Mouse (Mus musculus): ENCODE measurements around the gene Vps25. TPM values are rescaled to one million over a fixed set of nuclear protein-coding genes. Genes with fewer than 3 reads are reported as not detected.

Gene Vps25
- polyA plus RNA-seq, 1 experiment from 2014 or later, result 124 TPM

DNA sequence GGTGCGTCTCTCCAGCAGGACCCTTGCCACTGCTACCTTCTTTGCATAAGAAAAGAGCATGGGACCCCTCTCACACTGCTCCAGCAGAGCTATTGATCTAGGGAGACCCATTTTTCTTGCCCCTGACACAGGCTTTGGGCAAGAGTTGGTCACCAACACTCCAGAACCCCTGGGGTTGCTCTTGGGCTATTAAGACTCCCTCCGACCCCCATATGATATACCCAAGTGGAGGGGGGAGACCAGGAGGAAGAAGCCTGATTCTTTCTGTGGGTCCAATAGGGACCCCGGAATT, 10.4 kb downstream of the Vps25 start:
- WGBS, result 3% methylated on average over 3 of the region's 3 CpGs
- Histone ChIP-seq H3K4me2 (no peak overlapping the region), H3K9ac (no peak overlapping the region), H3K4me3 (no peak overlapping the region), H3K36me3 (no peaks in the 10 kb centered on the region), H3K27ac (replicated peaks) (no peak overlapping the region), H3K4me1 (replicated peaks) (peaks cover 38% of the 10 kb centered on the region), H3K9me3 (no peaks in the 10 kb centered on the region), H3K27me3 (peaks cover 56% of the 10 kb centered on the region)
- ATAC-seq (ENCODE audit: low FRiP score, low read depth), result no peak

DNA sequence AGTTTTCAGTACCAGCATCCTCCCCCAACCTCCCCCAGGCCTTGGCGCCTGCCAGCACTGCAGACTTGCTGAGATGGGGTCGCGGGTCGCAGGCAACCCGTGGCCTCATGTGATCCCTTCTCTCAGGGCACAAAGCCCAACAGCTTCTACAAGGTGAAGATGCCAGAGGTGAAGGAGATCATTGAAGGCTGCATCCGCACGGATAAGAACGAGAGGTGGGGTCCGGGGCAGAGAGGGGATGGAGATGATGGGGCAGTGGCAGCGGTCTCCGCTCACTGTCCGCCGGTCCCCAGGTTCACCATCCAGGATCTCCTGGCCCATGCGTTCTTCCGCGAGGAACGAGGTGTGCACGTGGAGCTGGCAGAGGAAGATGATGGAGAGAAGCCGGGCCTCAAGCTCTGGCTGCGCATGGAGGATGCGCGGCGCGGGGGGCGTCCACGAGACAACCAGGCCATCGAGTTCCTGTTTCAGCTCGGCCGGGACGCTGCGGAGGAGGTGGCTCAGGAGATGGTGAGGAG, 11.5 kb downstream of the Vps25 start:
- WGBS, result 2% methylated on average over 31 of the region's 31 CpGs
- H3K27ac ChIP-seq (replicated peaks), result no peak overlapping the region
- H3K9me3 ChIP-seq, result no peaks in the 10 kb centered on the region
- peak overlapping the region; percentile 35 for H3K9ac ChIP-seq
- H3K4me2 ChIP-seq, result peak overlapping the region; percentile 64
- peak overlapping the region; percentile 36 for H3K4me3 ChIP-seq
- peaks cover 52% of the 10 kb centered on the region for H3K27me3 ChIP-seq
- no peak for ATAC-seq (ENCODE audit: low FRiP score, low read depth)
- peaks cover 33% of the 10 kb centered on the region for H3K4me1 ChIP-seq (replicated peaks)
- no peaks in the 10 kb centered on the region for H3K36me3 ChIP-seq

DNA sequence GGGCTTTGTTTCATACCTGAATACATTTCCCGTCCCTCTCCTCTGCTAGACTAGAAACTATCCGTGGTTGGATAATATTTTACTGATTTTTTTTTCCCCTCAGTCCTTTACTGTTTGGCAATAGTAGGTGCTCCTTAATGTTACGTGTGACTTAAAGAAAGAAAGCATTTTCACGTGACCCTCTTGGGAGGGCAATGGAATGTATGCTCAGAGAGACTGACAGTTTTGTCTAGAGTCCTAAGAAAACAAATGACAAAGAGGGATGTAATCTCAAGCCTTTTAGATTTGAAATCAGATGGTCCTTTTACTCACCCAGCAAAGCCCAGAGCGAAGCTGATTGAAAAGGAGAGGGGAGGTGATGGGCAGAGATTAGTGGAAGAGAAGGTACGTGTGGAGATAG, 12.4 kb downstream of the Vps25 start:
- Histone ChIP-seq H3K36me3 (no peaks in the 10 kb centered on the region), H3K27me3 (peaks cover 49% of the 10 kb centered on the region), H3K9ac (no peak overlapping the region), H3K4me2 (peak overlapping the region; percentile 64), H3K9me3 (no peaks in the 10 kb centered on the region), H3K4me3 (peak overlapping the region; percentile 36; the same call in 1 of the 2 replicates), H3K27ac (replicated peaks) (no peak overlapping the region), H3K4me1 (replicated peaks) (peaks cover 24% of the 10 kb centered on the region)
- 21% methylated on average over 6 of the region's 6 CpGs for WGBS
- no peak for ATAC-seq (ENCODE audit: low FRiP score, low read depth)

DNA sequence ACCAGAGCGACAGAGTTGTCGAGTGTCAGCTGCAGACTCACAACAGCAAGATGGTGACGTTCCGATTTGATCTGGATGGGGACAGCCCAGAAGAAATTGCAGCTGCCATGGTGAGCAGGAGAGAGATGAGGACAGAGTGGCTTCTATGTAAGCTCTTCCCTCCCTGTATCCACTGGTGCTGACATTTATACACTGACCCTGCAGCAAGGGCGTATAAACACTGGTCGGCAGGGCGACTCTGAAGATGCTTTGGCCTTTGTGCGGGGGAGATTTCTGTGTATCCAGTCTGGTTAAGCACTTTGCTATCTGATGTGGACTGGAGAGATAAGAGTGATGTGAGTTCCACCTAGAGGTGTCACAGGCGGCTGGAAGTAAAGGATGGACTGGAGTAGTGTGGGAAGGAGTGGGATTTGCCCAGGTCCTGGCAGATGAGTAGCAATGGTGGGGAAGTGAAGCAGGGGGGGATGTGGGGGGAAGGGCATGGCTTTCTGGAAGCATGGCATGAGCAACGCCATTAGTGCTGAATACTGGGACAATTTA, 16.1 kb downstream of the Vps25 start:
- Histone ChIP-seq H3K9me3 (no peaks in the 10 kb centered on the region), H3K4me3 (no peak overlapping the region), H3K27ac (replicated peaks) (peak overlapping the region; percentile 3; the same call in 1 of the 2 replicates), H3K36me3 (no peaks in the 10 kb centered on the region), H3K9ac (no peak overlapping the region), H3K4me1 (replicated peaks) (peaks cover 8% of the 10 kb centered on the region), H3K27me3 (peaks cover 17% of the 10 kb centered on the region), H3K4me2 (peak overlapping the region; percentile 1; the same call in 1 of the 2 replicates)
- 34% methylated on average over 10 of the region's 10 CpGs for WGBS
- ATAC-seq (ENCODE audit: low FRiP score, low read depth), result 0 out of 2 replicates have a peak, but pooled peaks have one; percentile 38

DNA sequence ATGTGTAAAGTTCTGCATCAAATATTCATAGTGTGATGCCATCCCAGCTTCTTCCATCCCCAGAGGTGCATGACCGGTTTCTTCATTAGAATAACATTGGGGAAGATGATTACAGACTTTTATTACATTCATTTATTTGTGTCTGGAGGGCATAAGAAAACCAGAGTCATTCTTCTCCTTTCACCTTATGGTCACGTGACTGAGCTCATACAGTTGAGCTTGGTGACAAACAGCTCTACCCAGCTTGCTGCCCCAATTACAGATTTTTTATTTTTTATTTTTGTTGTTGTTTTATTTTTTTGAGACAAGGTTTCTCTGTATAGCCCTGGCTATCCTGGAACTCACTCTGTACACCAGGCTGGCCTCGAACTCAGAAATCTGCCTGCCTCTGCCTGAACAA, 18.9 kb downstream of the Vps25 start:
- Histone ChIP-seq H3K4me2 (no peak overlapping the region), H3K4me1 (replicated peaks) (peaks cover 12% of the 10 kb centered on the region), H3K4me3 (no peak overlapping the region), H3K27ac (replicated peaks) (no peak overlapping the region), H3K36me3 (no peaks in the 10 kb centered on the region), H3K9ac (no peak overlapping the region), H3K9me3 (no peaks in the 10 kb centered on the region), H3K27me3 (no peaks in the 10 kb centered on the region; the same call in 1 of the 2 replicates)
- WGBS, result 79% methylated on average over 3 of the region's 3 CpGs
- no peak for ATAC-seq (ENCODE audit: low FRiP score, low read depth)

DNA sequence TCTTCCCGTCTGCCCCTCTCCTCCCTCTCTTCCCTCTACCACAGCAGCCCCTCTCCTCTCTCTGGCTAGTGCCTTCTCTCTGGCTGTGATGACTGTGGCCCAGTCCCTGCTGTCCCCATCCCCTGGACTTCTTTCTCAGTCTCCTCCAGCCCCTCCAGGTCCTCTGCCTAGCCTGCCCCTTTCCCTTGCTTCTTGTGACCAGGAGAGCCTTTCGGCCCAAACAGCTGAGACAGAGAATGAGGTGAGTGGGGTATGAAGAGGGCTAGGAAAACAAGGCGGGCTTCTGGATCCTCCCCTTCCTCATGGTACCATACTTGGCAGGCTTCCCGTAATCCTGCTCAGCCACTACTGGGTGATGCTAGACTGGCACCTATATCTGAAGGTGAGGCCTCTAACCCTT, 21.8 kb downstream of the Vps25 start:
- Histone ChIP-seq H3K27ac (replicated peaks) (no peak overlapping the region), H3K9me3 (no peaks in the 10 kb centered on the region), H3K4me3 (no peak overlapping the region), H3K36me3 (no peaks in the 10 kb centered on the region), H3K27me3 (no peaks in the 10 kb centered on the region; the same call in 1 of the 2 replicates), H3K4me2 (no peak overlapping the region), H3K9ac (no peak overlapping the region), H3K4me1 (replicated peaks) (peaks cover 28% of the 10 kb centered on the region)
- WGBS, result 78% methylated on average over 4 of the region's 4 CpGs
- no peak for ATAC-seq (ENCODE audit: low FRiP score, low read depth)

DNA sequence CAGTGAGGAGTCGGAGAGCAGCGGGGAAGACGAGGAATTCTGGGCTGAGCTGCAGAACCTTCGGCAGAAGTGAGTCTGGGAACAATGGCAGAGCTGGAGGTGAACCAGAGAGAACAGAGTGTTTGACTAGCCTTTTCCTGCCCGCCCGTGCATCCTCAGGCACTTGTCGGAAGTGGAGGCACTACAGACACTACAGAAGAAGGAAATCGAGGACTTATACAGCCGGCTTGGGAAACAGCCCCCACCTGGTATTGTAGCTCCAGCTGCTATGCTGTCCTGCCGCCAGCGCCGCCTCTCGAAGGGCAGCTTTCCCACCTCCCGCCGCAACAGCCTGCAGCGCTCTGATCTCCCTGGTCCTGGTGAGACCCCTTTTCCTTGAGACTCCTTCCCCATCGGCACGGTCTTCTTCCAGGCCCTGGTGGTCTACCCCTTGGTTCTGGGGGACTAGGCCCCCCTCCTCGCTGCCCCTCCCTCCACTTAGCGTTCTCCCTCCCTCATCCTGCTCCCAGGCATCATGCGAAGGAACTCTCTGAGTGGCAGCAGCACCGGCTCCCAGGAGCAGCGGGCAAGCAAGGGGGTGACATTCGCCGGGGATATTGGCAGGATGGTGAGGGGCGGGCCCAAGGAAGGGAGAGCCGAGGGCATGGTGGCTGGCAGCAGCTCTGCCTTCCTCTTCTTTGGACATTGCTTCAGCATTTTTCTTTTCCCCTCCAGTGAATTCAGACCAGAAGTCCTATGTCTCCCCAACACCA, 23.0 kb downstream of the Vps25 start:
- Histone ChIP-seq H3K4me2 (peak overlapping the region; percentile 88), H3K9ac (no peak overlapping the region), H3K4me1 (replicated peaks) (peaks cover 28% of the 10 kb centered on the region), H3K27ac (replicated peaks) (no peak overlapping the region), H3K36me3 (no peaks in the 10 kb centered on the region), H3K4me3 (no peak overlapping the region), H3K27me3 (no peaks in the 10 kb centered on the region; the same call in 1 of the 2 replicates), H3K9me3 (no peaks in the 10 kb centered on the region)
- no peak for ATAC-seq (ENCODE audit: low FRiP score, low read depth)
- WGBS, result 33% methylated on average over 24 of the region's 27 CpGs

DNA sequence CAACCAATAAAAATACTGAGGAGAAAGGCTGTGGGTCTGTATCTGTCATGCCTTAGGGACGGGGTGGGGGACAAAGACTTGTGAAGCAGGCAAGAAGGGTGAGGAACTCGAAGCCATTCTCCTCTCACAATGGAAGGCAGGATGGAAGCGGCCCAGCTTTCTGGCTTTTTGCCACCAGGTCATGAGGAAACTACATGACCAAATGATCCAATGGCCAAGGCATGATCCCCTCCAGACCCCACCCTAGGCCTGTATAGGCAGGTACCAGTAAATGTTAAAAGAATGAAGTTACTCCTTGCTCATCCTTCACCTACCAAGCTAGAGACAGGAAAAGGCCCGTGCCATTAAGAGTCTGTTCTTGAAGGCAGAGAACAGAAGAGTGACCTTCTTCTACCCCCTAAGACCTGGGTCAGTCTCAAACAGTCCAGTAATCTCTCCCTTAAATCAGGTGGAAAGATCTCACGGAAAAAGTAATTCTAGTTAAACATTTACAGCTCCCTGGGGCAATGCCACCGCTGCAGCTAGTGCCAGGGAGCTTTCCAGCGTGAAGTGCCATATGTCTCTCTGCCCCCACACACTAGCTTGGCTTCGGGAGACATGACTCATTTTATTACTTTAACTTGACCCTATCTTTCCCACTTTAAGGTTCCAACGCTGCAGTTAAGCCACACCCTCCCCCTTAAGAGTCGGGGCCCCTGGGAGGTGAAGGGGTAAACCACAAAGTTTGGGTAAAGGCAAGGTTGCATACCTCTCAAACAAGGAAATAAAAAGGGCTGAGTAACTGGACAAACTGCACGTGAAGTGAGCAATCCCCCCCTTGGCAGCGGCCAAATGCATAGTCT, 24.1 kb downstream of the Vps25 start:
- Histone ChIP-seq H3K27me3 (no peaks in the 10 kb centered on the region), H3K4me2 (peak overlapping the region; percentile 88), H3K36me3 (no peaks in the 10 kb centered on the region), H3K4me3 (peak overlapping the region; percentile 96), H3K27ac (replicated peaks) (no peak overlapping the region), H3K4me1 (replicated peaks) (peaks cover 28% of the 10 kb centered on the region), H3K9me3 (no peaks in the 10 kb centered on the region), H3K9ac (peak overlapping the region; percentile 94; the same call in 1 of the 2 replicates)
- ATAC-seq (ENCODE audit: low FRiP score, low read depth), result no peak
- 69% methylated on average over 12 of the region's 12 CpGs for WGBS

DNA sequence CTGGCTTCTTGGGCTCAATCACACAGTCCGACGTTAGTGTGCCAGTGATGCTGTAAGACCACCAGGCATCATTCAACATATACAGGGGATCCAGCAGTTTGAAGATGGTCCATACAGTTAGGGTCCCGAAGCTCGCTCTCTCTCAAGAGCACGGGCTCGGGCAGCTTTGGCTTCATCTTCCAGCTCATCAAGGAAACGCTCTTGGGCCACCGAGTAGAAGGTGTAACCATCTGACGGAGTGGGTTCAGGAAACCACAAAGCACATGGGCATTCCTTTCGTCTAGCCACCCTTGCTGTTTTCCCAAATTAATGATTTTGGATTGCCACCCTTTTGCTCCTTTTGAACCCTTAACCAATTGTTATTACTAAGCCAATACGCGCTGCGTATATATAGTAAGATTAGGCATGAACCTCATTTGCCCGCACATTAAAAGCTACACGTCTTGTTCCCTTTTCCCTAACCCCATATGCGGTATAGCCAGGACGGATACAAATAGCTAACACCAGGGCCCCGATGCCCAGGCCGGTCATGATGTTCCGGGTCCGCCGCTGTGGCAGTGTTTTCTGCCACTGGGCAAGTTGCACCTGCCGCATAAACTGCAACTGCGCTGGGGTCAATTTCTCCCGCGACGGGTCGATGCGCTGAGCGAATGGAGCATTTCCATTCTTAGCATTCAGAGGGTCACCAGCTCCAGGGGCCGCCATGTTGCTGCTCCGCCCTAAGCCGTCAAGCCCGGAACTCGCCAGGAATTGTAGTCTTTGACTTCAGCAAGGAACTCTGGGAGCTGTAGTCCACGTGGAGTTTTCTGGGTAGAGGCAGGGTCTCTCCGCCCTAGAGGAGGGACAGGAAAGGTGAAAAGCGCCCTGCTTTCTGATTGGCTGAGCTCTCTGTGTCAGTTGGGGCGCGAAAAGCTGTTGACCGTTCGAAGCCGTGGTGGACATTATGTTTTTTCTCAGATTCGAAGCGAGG, 25.0 kb downstream of the Vps25 start, which contains the start of the genes Cntd1 and Coa3:
TSS of gene Cntd1 (plus strand) at position 790 of the 970 bp plus-strand sequence.
TSS of gene Coa3 (minus strand) at position 892 of the 970 bp plus-strand sequence.
- H3K9me3 ChIP-seq, result no peaks in the 10 kb centered on the region
- no peaks in the 10 kb centered on the region for H3K27me3 ChIP-seq
- no peaks in the 10 kb centered on the region for H3K36me3 ChIP-seq
- H3K4me3 ChIP-seq, result peak within 1 kb of the TSS; percentile 96
- WGBS, result 10% methylated on average over 45 of the region's 45 CpGs
- H3K4me1 ChIP-seq (replicated peaks), result peaks cover 28% of the 10 kb centered on the region
- H3K27ac ChIP-seq (replicated peaks), result peak within 1 kb of the TSS; percentile 81
- ATAC-seq (ENCODE audit: low FRiP score, low read depth), result peak; percentile 97
- H3K9ac ChIP-seq, result peak within 1 kb of the TSS; percentile 94
- peak within 1 kb of the TSS; percentile 88 for H3K4me2 ChIP-seq

DNA sequence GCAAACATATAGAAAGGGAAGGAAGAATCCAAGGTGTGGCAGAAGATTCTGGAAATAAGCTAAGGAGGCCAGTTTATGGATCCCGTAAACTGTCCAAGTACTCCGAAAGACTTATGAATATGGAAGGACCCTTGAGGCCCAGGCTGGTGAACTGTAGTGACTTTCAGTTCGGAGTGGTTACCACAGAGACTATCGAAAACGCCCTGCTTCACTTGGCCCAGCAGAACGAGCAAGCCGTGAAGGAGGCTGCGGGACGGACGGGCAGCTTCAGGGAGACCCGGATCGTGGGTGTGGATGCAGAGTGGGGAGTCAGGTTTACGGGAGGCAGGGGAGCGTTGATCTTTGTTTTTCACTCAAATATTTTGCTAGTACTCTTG, 25.7 kb downstream of the Vps25 start:
- Histone ChIP-seq H3K9me3 (no peaks in the 10 kb centered on the region), H3K36me3 (no peaks in the 10 kb centered on the region), H3K27me3 (no peaks in the 10 kb centered on the region), H3K9ac (peak overlapping the region; percentile 94; the same call in 1 of the 2 replicates), H3K4me2 (peak overlapping the region; percentile 88), H3K27ac (replicated peaks) (no peak overlapping the region), H3K4me3 (peak overlapping the region; percentile 96), H3K4me1 (replicated peaks) (peaks cover 28% of the 10 kb centered on the region)
- 60% methylated on average over 14 of the region's 14 CpGs for WGBS
- ATAC-seq (ENCODE audit: low FRiP score, low read depth), result peak; percentile 24; the same call in 1 of the 2 replicates

DNA sequence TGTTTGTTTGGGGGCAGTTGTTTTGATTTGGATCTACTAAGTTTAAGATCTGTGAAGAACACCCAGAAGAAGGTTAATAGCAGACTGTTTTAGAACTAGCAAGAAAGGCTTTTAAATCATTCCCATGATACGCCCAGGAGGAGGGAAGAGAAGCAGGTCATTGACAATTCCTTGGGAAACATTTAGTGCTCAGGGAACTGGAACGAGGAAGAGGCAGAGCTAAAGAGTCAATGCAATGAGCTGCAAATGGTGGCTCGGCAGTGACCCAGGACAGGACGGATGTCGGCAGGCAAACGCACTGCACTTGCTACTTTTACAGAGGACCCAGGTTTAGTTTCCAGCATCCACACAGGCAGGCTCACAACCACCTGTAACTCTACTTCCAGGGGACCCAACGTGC, 27.3 kb downstream of the Vps25 start:
- Histone ChIP-seq H3K4me1 (replicated peaks) (peaks cover 28% of the 10 kb centered on the region), H3K36me3 (no peaks in the 10 kb centered on the region), H3K4me3 (no peak overlapping the region), H3K9ac (no peak overlapping the region), H3K27ac (replicated peaks) (no peak overlapping the region), H3K4me2 (no peak overlapping the region), H3K27me3 (no peaks in the 10 kb centered on the region), H3K9me3 (no peaks in the 10 kb centered on the region)
- 52% methylated on average over 7 of the region's 7 CpGs for WGBS
- ATAC-seq (ENCODE audit: low FRiP score, low read depth), result no peak
